Mouse (Mus musculus) right cerebral cortex, adult 18-20 months (tissue): ENCODE results near the gene Ubtd2.

Source experiments
- DNase-seq: peaks from one replicate; pipeline ENCODE4 v3.0.0; 2022; ENCODE audit warnings: mixed read lengths

Gene Ubtd2

GRCm38 (mm10) chr11:32454800-32455506 lies at the start of gene Ubtd2:
Ubtd2 (plus strand) TSS chr11:32455370.
- peak; percentile 97 for DNase-seq

GRCm38 (mm10) chr11:32407863-32408262 lies 47.3 kb upstream of the Ubtd2 start:
- DNase-seq, result no peak

- DNase-seq, result no peak
These were observed 46.1 kb upstream of the Ubtd2 start for GRCm38 (mm10) chr11:32409052-32409451.

GRCm38 (mm10) chr11:32409823-32410562 lies 45.2 kb upstream of the Ubtd2 start:
- no peak for DNase-seq

- no peak for DNase-seq
These were observed 35.2 kb upstream of the Ubtd2 start for GRCm38 (mm10) chr11:32420001-32420400.

- DNase-seq, result no peak
These were observed 31.9 kb upstream of the Ubtd2 start for GRCm38 (mm10) chr11:32423311-32423710.

GRCm38 (mm10) chr11:32424600-32424999 lies 30.6 kb upstream of the Ubtd2 start:
- no peak for DNase-seq

GRCm38 (mm10) chr11:32425043-32425658 lies 30.0 kb upstream of the Ubtd2 start:
- no peak for DNase-seq

GRCm38 (mm10) chr11:32427537-32427936 lies 27.6 kb upstream of the Ubtd2 start:
- no peak for DNase-seq

- no peak for DNase-seq
These were observed 19.6 kb upstream of the Ubtd2 start for GRCm38 (mm10) chr11:32435410-32436060.

GRCm38 (mm10) chr11:32442576-32442975 lies 12.6 kb upstream of the Ubtd2 start:
- no peak for DNase-seq

GRCm38 (mm10) chr11:32444266-32444665 lies 10.9 kb upstream of the Ubtd2 start:
- no peak for DNase-seq

- no peak for DNase-seq
These were observed 10.0 kb upstream of the Ubtd2 start for GRCm38 (mm10) chr11:32445135-32445534.

- no peak for DNase-seq
These were observed 9.4 kb upstream of the Ubtd2 start for GRCm38 (mm10) chr11:32445637-32446226.

GRCm38 (mm10) chr11:32450216-32450615 lies 5.0 kb upstream of the Ubtd2 start:
- peak; percentile 61 for DNase-seq

GRCm38 (mm10) chr11:32451306-32451705 lies 3.9 kb upstream of the Ubtd2 start:
- peak; percentile 47 for DNase-seq

GRCm38 (mm10) chr11:32452745-32453144 lies 2.4 kb upstream of the Ubtd2 start:
- no peak for DNase-seq

- DNase-seq, result peak; percentile 45
These were observed 1.7 kb upstream of the Ubtd2 start for GRCm38 (mm10) chr11:32453353-32453915.

GRCm38 (mm10) chr11:32454231-32454799 lies 855 bp upstream of the Ubtd2 start:
- peak; percentile 31 for DNase-seq

GRCm38 (mm10) chr11:32455507-32456141 lies 454 bp downstream of the Ubtd2 start:
- no peak for DNase-seq

- DNase-seq, result no peak
These were observed 1.2 kb downstream of the Ubtd2 start for GRCm38 (mm10) chr11:32456356-32456755.

- DNase-seq, result no peak
These were observed 9.1 kb downstream of the Ubtd2 start for GRCm38 (mm10) chr11:32464282-32464681.
